Mouse (Mus musculus) MEL (cell line): ENCODE measurements around the gene Irf1.

ENCODE experiments used
- CHD2 ChIP-seq: IDR thresholded peaks from 2 replicates; pipeline ENCODE4 v1.6.1; 2011; ENCODE audit warnings: low read length, improper control_type of control experiment
- CTCF ChIP-seq, 3 experiments: IDR thresholded peaks in 2 of 3; conservative IDR thresholded peaks in 1 of 3; 2 replicates each; pipeline ENCODE4 v1.5.1; 2011 to 2012; ENCODE audit warnings: low read length in 3 of 3, low read depth in 2 of 3, mild to moderate bottlenecking in 2 of 3, improper control_type of control experiment in 1 of 3, inconsistent platforms in 1 of 3, mixed read lengths in 1 of 3, moderate library complexity in 1 of 3; ENCODE audit not compliant: control insufficient read depth in 1 of 3, insufficient read depth in 1 of 3, poor library complexity in 1 of 3, severe bottlenecking in 1 of 3
- GATA1 ChIP-seq: IDR thresholded peaks from 2 replicates; pipeline ENCODE4 v1.6.1; 2011; ENCODE audit warnings: low read depth, low read length, improper control_type of control experiment
- JUND ChIP-seq: IDR thresholded peaks from 2 replicates; pipeline ENCODE4 v1.6.1; 2011; ENCODE audit warnings: low read depth, mild to moderate bottlenecking, improper control_type of control experiment, low read length
- TAL1 ChIP-seq: IDR thresholded peaks from 2 replicates; pipeline ENCODE4 v1.6.1; 2012; ENCODE audit warnings: mild to moderate bottlenecking, inconsistent platforms, low read length, moderate library complexity, mixed read lengths

- TF ChIP-seq CTCF (IDR thresholded peaks at IDR 0.05 in 2 of 3, conservative IDR thresholded peaks at IDR 0.05 in 1 of 3; ENCODE audit: control insufficient read depth in 1 of 3, insufficient read depth in 1 of 3, low read depth in 2 of 3, low read length in 3 of 3, poor library complexity in 1 of 3, severe bottlenecking in 1 of 3), result peak; percentile 78 to 98 (median 88)
- no peak for TF ChIP-seq TAL1
- peak; percentile 17; the same call in 1 of the 2 replicates for TF ChIP-seq JUND
- TF ChIP-seq CHD2, result no peak
- TF ChIP-seq GATA1, result no peak
These were observed 32.8 kb upstream of the Irf1 start for GRCm38 (mm10) chr11:53736771-53737572.
